Mouse (Mus musculus) CH12.LX (cell line): ENCODE measurements at regions not wholly inside any gene's neighbourhood (a gene's known extent, or its start where the extent isn't known, plus 50 kb on each side); places are given as distances from the start of the nearest gene placed in this dataset.

ENCODE experiments used
- DNase-seq: peaks from one replicate; pipeline ENCODE4 v3.0.0-alpha.2; 2013; ENCODE audit errors: extremely low read depth
- H3K27ac ChIP-seq: 2 replicates; pipeline ENCODE4 v1.5.1; 2012; ENCODE audit warnings: low read depth, mild to moderate bottlenecking, control low read depth, moderate library complexity; ENCODE audit not compliant: insufficient read depth
- H3K27me3 ChIP-seq: replicated peaks from 2 replicates; pipeline ENCODE3; 2012; ENCODE audit warnings: inconsistent platforms
- H3K36me3 ChIP-seq, 2 experiments: replicated peaks in 1 of 2; 2 replicates each; pipeline versions ENCODE3 to v1.6.1; 2012; ENCODE audit warnings: inconsistent platforms in 1 of 2, low read length in 1 of 2, mild to moderate bottlenecking in 1 of 2, mixed read lengths in 1 of 2, moderate library complexity in 1 of 2; ENCODE audit not compliant: control insufficient read depth in 1 of 2, insufficient read depth in 1 of 2
- H3K4me1 ChIP-seq, 2 experiments: 2 replicates each; pipeline ENCODE4 v1.6.1; 2012; ENCODE audit warnings: inconsistent platforms in 1 of 2, moderate library complexity in 1 of 2; ENCODE audit not compliant: insufficient read depth in 2 of 2, control insufficient read depth in 1 of 2
- H3K4me2 ChIP-seq: 2 replicates; pipeline ENCODE4 v1.6.1; 2012; ENCODE audit warnings: low read depth, mild to moderate bottlenecking, control low read depth; ENCODE audit not compliant: poor library complexity, insufficient read depth, severe bottlenecking
- H3K4me3 ChIP-seq, 3 experiments: fragments of 150-350 bp in 1 of 3; sonication (generic) in 1 of 3; replicated peaks in 1 of 3; 2 replicates each; pipeline versions ENCODE3 to v1.5.1; 2011 to 2012; ENCODE audit warnings: low read depth in 2 of 3, low read length in 2 of 3, mild to moderate bottlenecking in 2 of 3, moderate library complexity in 2 of 3, control low read depth in 1 of 3, improper control_type of control experiment in 1 of 3, inconsistent platforms in 1 of 3, mixed read lengths in 1 of 3; ENCODE audit not compliant: poor library complexity in 1 of 3
- H3K79me2 ChIP-seq: replicated peaks from 2 replicates; pipeline ENCODE4 v1.6.1; 2012; ENCODE audit warnings: mild to moderate bottlenecking, moderate library complexity; ENCODE audit not compliant: control insufficient read depth, poor library complexity, insufficient read depth, severe bottlenecking; ENCODE audit errors: extremely low read depth
- H3K9ac ChIP-seq: 2 replicates; pipeline ENCODE4 v1.6.1; 2012; ENCODE audit warnings: low read depth, mild to moderate bottlenecking, control low read depth, moderate library complexity; ENCODE audit not compliant: insufficient read depth
- H3K9me3 ChIP-seq: replicated peaks from 2 replicates; pipeline ENCODE3; 2012; ENCODE audit warnings: low read length, inconsistent platforms, mixed read lengths
- CHD1 ChIP-seq: IDR thresholded peaks from 2 replicates; pipeline ENCODE4 v1.6.1; 2012; ENCODE audit warnings: low read depth, low read length, improper control_type of control experiment, inconsistent platforms
- CHD2 ChIP-seq: IDR thresholded peaks from 2 replicates; pipeline ENCODE4 v1.6.1; 2011; ENCODE audit warnings: low read length, improper control_type of control experiment
- E2F4 ChIP-seq: IDR thresholded peaks from 2 replicates; pipeline ENCODE4 v1.6.1; 2011; ENCODE audit warnings: low read depth, low read length, improper control_type of control experiment; ENCODE audit not compliant: insufficient replicate concordance
- HCFC1 ChIP-seq: IDR thresholded peaks from 2 replicates; pipeline ENCODE4 v1.6.1; 2012; ENCODE audit warnings: low read depth, mild to moderate bottlenecking, inconsistent platforms, low read length, improper control_type of control experiment
- IRF4 ChIP-seq: IDR thresholded peaks from 2 replicates; pipeline ENCODE4 v1.6.1; 2014; ENCODE audit warnings: low read depth, mild to moderate bottlenecking, inconsistent platforms, low read length, improper control_type of control experiment
- JUND ChIP-seq: conservative IDR thresholded peaks from 2 replicates; pipeline ENCODE4 v1.6.1; 2011; ENCODE audit warnings: low read depth, low read length, improper control_type of control experiment
- MAFK ChIP-seq: IDR thresholded peaks from 2 replicates; pipeline ENCODE4 v1.6.1; 2011; ENCODE audit warnings: low read length, improper control_type of control experiment; ENCODE audit not compliant: insufficient replicate concordance
- MAX ChIP-seq: IDR thresholded peaks from 2 replicates; pipeline ENCODE4 v1.6.1; 2011; ENCODE audit warnings: low read length, improper control_type of control experiment
- MAZ ChIP-seq: IDR thresholded peaks from 2 replicates; pipeline ENCODE4 v1.6.1; 2012; ENCODE audit warnings: low read depth, mild to moderate bottlenecking, inconsistent platforms, low read length, improper control_type of control experiment, moderate library complexity
- MEF2A ChIP-seq: IDR thresholded peaks from 2 replicates; pipeline ENCODE4 v1.6.1; 2014; ENCODE audit warnings: low read depth, mild to moderate bottlenecking, inconsistent platforms, low read length, improper control_type of control experiment, borderline replicate concordance
- MXI1 ChIP-seq: IDR thresholded peaks from 2 replicates; pipeline ENCODE4 v1.6.1; 2011; ENCODE audit warnings: mild to moderate bottlenecking, low read depth, low read length, improper control_type of control experiment
- NELFE ChIP-seq: IDR thresholded peaks from 2 replicates; pipeline ENCODE4 v1.6.1; 2011; ENCODE audit warnings: low read depth, low read length, improper control_type of control experiment
- PAX5 ChIP-seq: IDR thresholded peaks from 2 replicates; pipeline ENCODE4 v1.6.1; 2012; ENCODE audit warnings: low read length, inconsistent platforms, mixed read lengths
- POLR2A ChIP-seq: IDR thresholded peaks from 2 replicates; pipeline ENCODE4 v1.6.1; 2011; ENCODE audit warnings: low read depth, mild to moderate bottlenecking, improper control_type of control experiment, low read length
- RAD21 ChIP-seq: IDR thresholded peaks from 2 replicates; pipeline ENCODE4 v1.6.1; 2011; ENCODE audit warnings: low read depth, mild to moderate bottlenecking, low read length, improper control_type of control experiment, moderate library complexity
- RCOR1 ChIP-seq: conservative IDR thresholded peaks from 2 replicates; pipeline ENCODE4 v1.6.1; 2012; ENCODE audit warnings: low read depth, mild to moderate bottlenecking, inconsistent platforms, low read length, improper control_type of control experiment
- SIN3A ChIP-seq: IDR thresholded peaks from 2 replicates; pipeline ENCODE4 v1.6.1; 2012; ENCODE audit warnings: low read length, improper control_type of control experiment, inconsistent platforms
- SMC3 ChIP-seq: IDR thresholded peaks from 2 replicates; pipeline ENCODE4 v1.6.1; 2011; ENCODE audit warnings: low read depth, low read length, improper control_type of control experiment
- USF1 ChIP-seq: IDR thresholded peaks from 2 replicates; pipeline ENCODE4 v1.6.1; 2014; ENCODE audit warnings: low read depth, mild to moderate bottlenecking, inconsistent platforms, low read length, improper control_type of control experiment
- ZC3H11A ChIP-seq: IDR thresholded peaks from 2 replicates; pipeline ENCODE4 v1.6.1; 2012; ENCODE audit warnings: low read depth, mild to moderate bottlenecking, inconsistent platforms, low read length, improper control_type of control experiment
- ZKSCAN1 ChIP-seq: IDR thresholded peaks from 2 replicates; pipeline ENCODE4 v1.6.1; 2012; ENCODE audit warnings: low read depth, inconsistent platforms, low read length, improper control_type of control experiment, borderline replicate concordance
- ZMIZ1 ChIP-seq: IDR thresholded peaks from 2 replicates; pipeline ENCODE4 v1.6.1; 2012; ENCODE audit warnings: low read depth, mild to moderate bottlenecking, inconsistent platforms, low read length, improper control_type of control experiment
- ZNF384 ChIP-seq: IDR thresholded peaks from 2 replicates; pipeline ENCODE4 v1.6.1; 2012; ENCODE audit warnings: low read depth, low read length, improper control_type of control experiment, inconsistent platforms
- dilution Hi-C: fragments of 300-500 bp; cut with MboI; formaldehyde crosslinking; loops from 2 replicates; pipeline ENCODE4 v1.14.3; 2020; ENCODE audit warnings: low sequenced_read_pairs; ENCODE audit not compliant: extremely low pct_unique_long_range_greater_than_20kb, extremely low pct_ligation_motif_present
- in situ Hi-C: fragments of 300-500 bp; cut with MboI; formaldehyde crosslinking; loops from 3 replicates; pipeline ENCODE4 v1.14.3; 2019; ENCODE audit warnings: low sequenced_read_pairs, low pct_ligation_motif_present, low pct_unique_long_range_greater_than_20kb, mixed read lengths

- H3K79me2 ChIP-seq = no peaks in the 10 kb centered on the region
- H3K4me2 ChIP-seq = no peak overlapping the region
- no peak overlapping the region for H3K27ac ChIP-seq
- dilution Hi-C loops (no loop called here), in situ Hi-C loops (no loop called here)
- H3K27me3 ChIP-seq = peaks cover 74% of the 10 kb centered on the region
- DNase-seq = no peak
- TF ChIP-seq ZKSCAN1 (no peak), NELFE (no peak), POLR2A (no peak), PAX5 (no peak), CHD2 (no peak), IRF4 (no peak), E2F4 (no peak)
- no peaks in the 10 kb centered on the region for H3K4me1 ChIP-seq
- no peak overlapping the region for H3K4me3 ChIP-seq
- no peaks in the 10 kb centered on the region for H3K36me3 ChIP-seq
- no peak overlapping the region for H3K9ac ChIP-seq
- H3K9me3 ChIP-seq = peaks cover 3% of the 10 kb centered on the region
These were observed 229.4 kb downstream of the Drd1 start for GRCm38 (mm10) chr13:53825957-53826580.

- in situ Hi-C loops (no loop called here), dilution Hi-C loops (no loop called here)
- no peak overlapping the region for H3K9ac ChIP-seq
- H3K27ac ChIP-seq = no peak overlapping the region
- H3K27me3 ChIP-seq = peaks cover 75% of the 10 kb centered on the region
- TF ChIP-seq CHD2 = no peak
- TF ChIP-seq MAFK = no peak
- no peak for TF ChIP-seq MEF2A
- TF ChIP-seq RAD21 = no peak
- TF ChIP-seq HCFC1 = no peak
- no peak for TF ChIP-seq CHD1
- TF ChIP-seq PAX5 = no peak
- no peak for TF ChIP-seq ZNF384
- TF ChIP-seq USF1 = no peak
- no peak for TF ChIP-seq IRF4
- TF ChIP-seq MXI1 = no peak
- TF ChIP-seq MAZ = no peak
- no peak for TF ChIP-seq ZC3H11A
- no peak for TF ChIP-seq MAX
- TF ChIP-seq SMC3 = no peak
- no peak for TF ChIP-seq JUND
- TF ChIP-seq RCOR1 = no peak
- no peak for TF ChIP-seq SIN3A
- TF ChIP-seq ZMIZ1 = no peak
- TF ChIP-seq POLR2A = no peak
- no peaks in the 10 kb centered on the region for H3K9me3 ChIP-seq
- H3K4me1 ChIP-seq = no peaks in the 10 kb centered on the region
- H3K4me2 ChIP-seq = no peak overlapping the region
- H3K79me2 ChIP-seq = no peaks in the 10 kb centered on the region
- no peaks in the 10 kb centered on the region for H3K36me3 ChIP-seq
- no peak for DNase-seq
- no peak overlapping the region for H3K4me3 ChIP-seq
These were observed 233.4 kb downstream of the Drd1 start for GRCm38 (mm10) chr13:53822061-53822460.
